Mouse (Mus musculus) c-Kit-positive CD71-positive TER-119-positive erythroid progenitor cells, embryonic 14.5 days (primary cell): ENCODE results near the gene Abhd13.
A peak's percentile ranks its signal among the peaks of the same experiment; 100 is the strongest.

Experiments used
- DNase-seq: peaks from one replicate; pipeline ENCODE4 v3.0.0-alpha.2; 2013; ENCODE audit warnings: low spot score

Abhd13 gene

GRCm38 (mm10) chr8:9977573-9978314, at the start of gene Abhd13, which contains the start of gene Lig4:
TSS of gene Abhd13 (plus strand) at chr8:9977707.
TSS of gene Lig4 (minus strand) at chr8:9977686.
- DNase-seq: peak; percentile 95

GRCm38 (mm10) chr8:9929746-9930445, 47.6 kb upstream of the Abhd13 start:
- no peak for DNase-seq

DNA sequence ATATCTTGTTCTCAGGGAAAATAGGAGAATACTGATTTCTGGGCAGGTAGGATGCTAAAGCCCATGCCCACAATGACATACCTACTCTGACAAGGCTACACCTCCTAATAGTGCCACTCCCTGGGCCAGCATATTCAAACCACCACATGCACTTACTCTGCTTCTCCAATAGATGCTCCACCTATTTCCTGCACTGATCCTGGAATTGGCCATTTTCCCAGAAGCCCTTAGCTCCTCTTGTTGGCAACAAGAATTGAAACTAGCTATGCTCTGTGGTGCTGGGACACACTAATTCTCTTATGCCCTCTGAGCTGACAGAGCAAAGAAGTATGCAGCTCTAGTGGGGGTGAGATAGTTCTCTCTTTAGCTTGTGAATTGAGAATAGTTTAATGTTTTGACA, 44.8 kb upstream of the Abhd13 start:
- DNase-seq: no peak

- peak; percentile 18 for DNase-seq
These were observed 42.5 kb upstream of the Abhd13 start for GRCm38 (mm10) chr8:9934891-9935565.

DNA sequence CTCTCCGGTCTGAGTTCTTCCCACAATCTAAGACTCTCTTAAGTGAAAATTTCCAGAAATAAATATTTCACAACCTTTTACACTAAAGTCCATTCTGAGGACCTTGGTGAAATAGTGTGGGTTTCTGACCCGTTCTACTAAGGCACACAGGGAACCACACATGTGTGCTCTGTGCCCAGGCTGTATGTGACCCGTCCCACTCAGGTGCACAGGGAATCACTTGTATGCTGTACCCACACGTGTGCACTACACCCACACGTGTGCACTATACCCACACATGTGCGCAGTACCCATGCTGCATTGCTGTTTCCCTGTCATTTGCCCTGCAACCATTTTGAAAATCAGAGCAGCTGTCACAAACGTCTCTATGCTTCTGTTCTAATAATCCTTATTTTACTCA, 41.9 kb upstream of the Abhd13 start:
- DNase-seq: no peak

- DNase-seq: no peak
These were observed 28.2 kb upstream of the Abhd13 start for GRCm38 (mm10) chr8:9949134-9949890.

GRCm38 (mm10) chr8:9958338-9958737, 19.2 kb upstream of the Abhd13 start:
- no peak for DNase-seq

- DNase-seq: no peak
These were observed 17.6 kb upstream of the Abhd13 start for GRCm38 (mm10) chr8:9959919-9960318.

DNA sequence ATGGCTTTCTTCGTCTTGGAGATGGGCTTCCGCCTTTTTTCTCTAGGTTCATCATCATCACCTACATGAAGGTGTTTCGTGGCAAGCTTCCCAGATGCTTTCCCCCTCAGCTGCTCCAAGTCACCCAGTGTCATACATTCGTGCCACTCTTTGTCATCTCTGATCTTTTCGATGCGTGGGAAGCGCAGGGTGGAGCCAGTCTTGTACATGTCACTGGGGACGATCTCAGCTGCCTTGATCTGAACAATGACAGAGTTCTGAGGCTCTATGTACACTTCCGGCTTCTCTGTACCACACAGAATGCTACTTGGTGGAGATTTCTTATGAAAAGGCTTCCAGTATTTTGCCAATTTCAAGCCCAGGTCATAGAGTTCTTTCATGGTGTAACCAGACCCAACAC, 5.6 kb upstream of the Abhd13 start:
- no peak for DNase-seq

DNA sequence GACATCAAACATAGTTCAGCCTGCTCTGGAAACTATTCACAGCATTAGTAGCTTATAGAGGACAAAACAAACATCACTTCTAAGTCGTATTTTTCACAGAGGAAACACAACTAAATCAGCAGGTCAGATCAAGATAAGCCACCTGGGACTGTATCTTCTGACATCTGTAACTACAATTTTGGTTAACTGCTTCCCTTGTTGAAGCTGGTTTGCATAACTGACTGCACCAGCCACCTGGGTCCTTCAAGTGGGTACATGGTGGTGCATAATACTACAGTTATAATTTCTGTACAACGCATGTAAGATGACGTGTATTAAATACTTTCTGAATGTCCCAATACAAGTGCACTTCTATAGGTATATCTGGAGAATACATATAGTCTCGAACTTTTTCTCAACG, 2.2 kb upstream of the Abhd13 start:
- DNase-seq: no peak

- peak; percentile 96 for DNase-seq
These were observed 1.5 kb upstream of the Abhd13 start for GRCm38 (mm10) chr8:9975898-9976611.

- no peak for DNase-seq
These were observed 491 bp upstream of the Abhd13 start for GRCm38 (mm10) chr8:9977016-9977415.

- DNase-seq: peak; percentile 14
These were observed 1.1 kb downstream of the Abhd13 start for GRCm38 (mm10) chr8:9978475-9979230.

GRCm38 (mm10) chr8:9979746-9980145, 2.2 kb downstream of the Abhd13 start:
- no peak for DNase-seq

- no peak for DNase-seq
These were observed 2.7 kb downstream of the Abhd13 start for GRCm38 (mm10) chr8:9980188-9980587.

DNA sequence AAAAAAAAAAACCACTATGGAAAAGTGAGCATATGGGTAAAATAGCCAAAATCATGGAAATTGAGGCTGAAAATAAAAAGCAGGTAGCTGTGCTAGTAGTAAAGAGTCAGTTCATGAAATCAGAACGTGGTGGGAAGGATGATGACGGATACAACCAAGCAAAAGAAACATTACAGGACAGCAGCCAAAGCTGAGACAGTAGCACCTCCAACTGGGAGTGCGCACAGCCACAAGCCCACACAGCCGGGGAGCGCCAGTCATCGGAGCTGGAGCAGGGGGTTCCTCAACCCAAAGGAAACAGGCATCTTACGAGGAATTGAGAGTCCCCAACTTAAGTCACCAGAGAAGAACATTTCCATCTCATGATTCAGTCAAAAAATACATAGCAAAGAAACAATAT, 26.6 kb downstream of the Abhd13 start:
- no peak for DNase-seq

GRCm38 (mm10) chr8:10006156-10006985, 28.9 kb downstream of the Abhd13 start, which contains the start of gene Tnfsf13b:
TSS of gene Tnfsf13b (plus strand) at chr8:10006467.
- DNase-seq: no peak

DNA sequence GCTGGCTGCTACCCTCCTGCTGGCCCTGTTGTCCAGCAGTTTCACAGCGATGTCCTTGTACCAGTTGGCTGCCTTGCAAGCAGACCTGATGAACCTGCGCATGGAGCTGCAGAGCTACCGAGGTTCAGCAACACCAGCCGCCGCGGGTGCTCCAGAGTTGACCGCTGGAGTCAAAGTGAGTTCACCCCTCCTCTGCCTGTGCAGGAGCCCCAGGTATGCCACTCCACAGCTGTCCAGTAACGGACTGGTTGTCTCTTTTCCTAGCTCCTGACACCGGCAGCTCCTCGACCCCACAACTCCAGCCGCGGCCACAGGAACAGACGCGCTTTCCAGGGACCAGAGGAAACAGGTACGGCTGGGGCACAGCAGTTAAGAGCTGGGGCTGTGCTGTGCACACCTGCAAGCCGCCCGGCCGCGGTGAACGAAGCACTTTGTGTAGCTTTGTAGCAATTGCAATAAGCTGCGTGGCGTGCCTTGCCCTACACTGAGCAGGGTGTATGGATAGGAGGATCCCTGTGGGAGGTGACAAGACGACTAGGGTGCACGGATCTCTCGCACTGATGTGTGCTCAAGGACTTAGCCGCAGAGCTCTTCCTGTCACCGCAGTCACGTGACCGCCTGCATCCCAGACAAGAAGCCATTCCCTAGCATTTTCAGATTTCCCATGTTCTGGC, 29.6 kb downstream of the Abhd13 start:
- DNase-seq: no peak

DNA sequence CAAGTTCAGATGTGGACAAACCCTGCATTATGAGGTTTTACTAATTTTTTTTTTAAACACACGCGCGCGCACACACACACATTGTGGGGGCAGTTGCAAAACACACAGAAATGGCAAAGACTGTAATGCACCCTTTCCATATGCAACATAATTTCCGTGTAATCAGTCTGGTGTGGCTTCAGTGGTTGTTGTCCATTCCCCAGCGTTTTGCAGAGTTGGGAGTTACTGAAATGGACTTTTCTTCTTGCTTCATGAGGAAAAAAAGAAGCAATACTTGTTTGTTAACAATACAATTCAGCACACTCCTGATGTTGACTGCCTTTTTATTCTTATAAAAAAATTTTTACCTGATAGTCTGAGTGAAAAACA, 30.1 kb downstream of the Abhd13 start:
- no peak for DNase-seq
